In the genomic region with DNA sequence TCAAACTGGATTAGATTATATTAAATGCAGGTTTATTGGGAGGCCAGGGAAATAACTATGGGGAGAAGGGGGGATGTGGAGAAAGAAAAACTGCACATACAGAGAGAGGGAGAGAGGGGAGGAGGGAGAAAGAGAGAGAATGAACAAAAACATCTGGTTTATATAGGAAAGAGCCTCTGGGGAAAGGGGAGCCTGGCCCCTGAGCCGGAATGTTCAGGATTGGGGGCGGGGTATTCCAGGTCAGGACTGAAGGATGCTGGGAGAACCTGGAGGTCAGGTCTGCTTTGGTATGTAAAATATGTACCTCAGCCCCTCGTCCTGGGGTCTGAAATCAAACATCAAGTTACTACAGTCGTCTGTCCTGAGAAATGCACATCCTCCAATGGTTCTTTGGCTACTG, we compare ENCODE assay signal across 21 mouse cellular contexts. TPM values are rescaled to one million over a fixed set of nuclear protein-coding genes. Genes with fewer than 3 reads are reported as not detected.
A peak's percentile ranks its signal among the peaks of the same experiment; 100 is the strongest.
DNase-seq lines count a peak whose midpoint lies in the region; ATAC-seq lines count a peak whose summit lies in the region.
"Had no signal": no experiment of that assay in that cellular context is flagged by ENCODE, and none has a peak within 500 bp of the region (broad histone marks: within the 10 kb centered on the region; RNA-seq: fewer than 3 reads in every experiment).

No protein-coding gene starts in this region.

- no peak for ATAC-seq in embryonic facial prominence, embryonic 11.5 days (replicated peaks; ENCODE audit: insufficient number of reproducible peaks, low FRiP score, low TSS enrichment, low read depth)
- ATAC-seq in limb, embryonic 12.5 days (ENCODE audit: insufficient number of reproducible peaks, insufficient read depth, low FRiP score, low TSS enrichment, low read depth), result no peak
- ATAC-seq: forebrain, embryonic 15.5 days; intestine, embryonic 15.5 days had no signal

- intact Hi-C loops in left cerebral cortex, postnatal 14 days (cut with DNase I), result no loop called here

- H3K9ac ChIP-seq in embryonic facial prominence, embryonic 11.5 days (replicated peaks; ENCODE audit: low read length), result no peak overlapping the region
- H3K9ac ChIP-seq in limb, embryonic 12.5 days (replicated peaks), result no peak overlapping the region
- H3K9ac ChIP-seq: embryonic facial prominence, embryonic 12.5 days; forebrain, embryonic 15.5 days; hindbrain, embryonic 13.5 days; intestine, embryonic 15.5 days had no signal

- H3K4me3 ChIP-seq in embryonic facial prominence, embryonic 11.5 days (ENCODE audit: low read depth, low read length), result no peak overlapping the region
- H3K4me3 ChIP-seq in limb, embryonic 12.5 days (replicated peaks), result no peak overlapping the region
- H3K4me3 ChIP-seq: embryonic facial prominence, embryonic 12.5 days; forebrain, embryonic 15.5 days; heart, embryonic 10.5 days; hindbrain, embryonic 13.5 days; intestine, embryonic 15.5 days had no signal

- H3K36me3 ChIP-seq in embryonic facial prominence, embryonic 11.5 days (replicated peaks; ENCODE audit: control insufficient read depth, insufficient read depth, low read depth, low read length), result no peaks in the 10 kb centered on the region
- no peaks in the 10 kb centered on the region for H3K36me3 ChIP-seq in limb, embryonic 12.5 days
- H3K36me3 ChIP-seq: embryonic facial prominence, embryonic 12.5 days; forebrain, embryonic 15.5 days; G1E; heart, embryonic 10.5 days; hindbrain, embryonic 13.5 days; intestine, embryonic 15.5 days had no signal

- H3K9me3 ChIP-seq in embryonic facial prominence, embryonic 11.5 days (replicated peaks; ENCODE audit: control insufficient read depth, low read length), result no peaks in the 10 kb centered on the region
- H3K9me3 ChIP-seq in limb, embryonic 12.5 days, result no peaks in the 10 kb centered on the region
- H3K9me3 ChIP-seq: embryonic facial prominence, embryonic 12.5 days; forebrain, embryonic 15.5 days; G1E; heart, embryonic 10.5 days; hindbrain, embryonic 13.5 days; intestine, embryonic 15.5 days had no signal

- no peaks in the 10 kb centered on the region for H3K27me3 ChIP-seq in embryonic facial prominence, embryonic 11.5 days (ENCODE audit: control insufficient read depth, insufficient read depth, low read length)
- no peaks in the 10 kb centered on the region for H3K27me3 ChIP-seq in limb, embryonic 12.5 days
- H3K27me3 ChIP-seq: embryonic facial prominence, embryonic 12.5 days; forebrain, embryonic 15.5 days; intestine, embryonic 15.5 days had no signal

- no peak overlapping the region; the same call in 1 of the 2 replicates for H3K27ac ChIP-seq in embryonic facial prominence, embryonic 11.5 days (replicated peaks; ENCODE audit: low read depth, low read length)
- peak overlapping the region; percentile 62; the same call in 1 of the 2 replicates for H3K27ac ChIP-seq in limb, embryonic 12.5 days
- H3K27ac ChIP-seq: embryonic facial prominence, embryonic 12.5 days; forebrain, embryonic 15.5 days; heart, embryonic 10.5 days; hindbrain, embryonic 13.5 days; intestine, embryonic 15.5 days had no signal

- peaks cover 3% of the 10 kb centered on the region; the same call in 1 of the 2 replicates for H3K4me1 ChIP-seq in embryonic facial prominence, embryonic 11.5 days (ENCODE audit: control insufficient read depth, insufficient read depth, low read length)
- peaks cover 32% of the 10 kb centered on the region for H3K4me1 ChIP-seq in limb, embryonic 12.5 days (replicated peaks)
- H3K4me1 ChIP-seq: hindbrain, embryonic 13.5 days; intestine, embryonic 15.5 days had no signal

- DNase-seq in ES-CJ7 (ENCODE audit: low read depth, low spot score), result peak; percentile 19
- DNase-seq in NIH3T3 (ENCODE audit: low read depth), result peak; percentile 43
- peak; percentile 75 for DNase-seq in embryonic facial prominence, embryonic 11.5 days (ENCODE audit: low spot score)
- DNase-seq in left cerebral cortex, adult 8-10 months (ENCODE audit: low spot score in 2 of 2), result no peak
- DNase-seq in cerebellum, adult 9-10 months, result no peak
- no peak for DNase-seq in left cerebral cortex, postnatal 14 days (ENCODE audit: low spot score in 2 of 2)
- DNase-seq: adrenal gland, adult 2 months; adrenal gland, postnatal 25 days; cerebellum, adult 18-20 months; cerebellum, postnatal 10 days; gastrocnemius, postnatal 25 days; heart, postnatal 10 days; heart, postnatal 4 days; kidney, adult 18-20 months had no signal

- 30% methylated on average over 4 of the region's 4 CpGs for WGBS in embryonic facial prominence, embryonic 11.5 days
- 16% methylated on average over 4 of the region's 4 CpGs for WGBS in limb, embryonic 12.5 days

- no peak overlapping the region for H3K4me2 ChIP-seq in embryonic facial prominence, embryonic 11.5 days (ENCODE audit: low read depth, low read length)
- peak overlapping the region; percentile 21 for H3K4me2 ChIP-seq in limb, embryonic 12.5 days
- H3K4me2 ChIP-seq: embryonic facial prominence, embryonic 12.5 days; forebrain, embryonic 15.5 days; hindbrain, embryonic 13.5 days; intestine, embryonic 15.5 days had no signal

RNA-seq across cellular contexts. Expression of gene Pcbp3, which starts 15.0 kb away (rescaled TPM):
- 23.8 and 27.8 TPM in 2 replicates for polyA plus RNA-seq in embryonic facial prominence, embryonic 11.5 days (2014; fragmentation: Nextera tagmentation; extraction: Ambion mirVana)
- 33.0 and 34.8 TPM in 2 replicates for polyA plus RNA-seq in limb, embryonic 12.5 days (2016; fragmentation: Nextera tagmentation; extraction: Ambion mirVana)
- 10 to 100 TPM; 62.1 to 75.2 (median 68.7) TPM for total RNA-seq in left cerebral cortex, adult 8-10 months (2022)
- total RNA-seq in left cerebral cortex, postnatal 14 days (2021), result 10 to 100 TPM; 63.0 to 69.9 TPM
- total RNA-seq: G1E had no signal
- polyA plus RNA-seq: G1E had no signal

RNA-seq across cellular contexts. Expression of gene Slc19a1, which starts 55.3 kb away (rescaled TPM):
- polyA plus RNA-seq in embryonic facial prominence, embryonic 11.5 days (2014; fragmentation: Nextera tagmentation; extraction: Ambion mirVana), result 23.5 and 26.2 TPM in 2 replicates
- polyA plus RNA-seq in limb, embryonic 12.5 days (2016; fragmentation: Nextera tagmentation; extraction: Ambion mirVana), result 30.8 TPM in 2 replicates
- 10 to 100 TPM; 20.0 to 24.7 (median 22.1) TPM for total RNA-seq in left cerebral cortex, adult 8-10 months (2022)
- 10 to 100 TPM; 27.9 to 28.4 TPM for total RNA-seq in left cerebral cortex, postnatal 14 days (2021)

Comparison
In these comparisons a context has a peak if more than half of its experiments do, and no peak if none do; other contexts are left out.
1. DNase-seq: peak in ES-CJ7 (single experiment), NIH3T3 (single experiment) and embryonic facial prominence, embryonic 11.5 days (single experiment); none in left cerebral cortex, adult 8-10 months (0 of 2), cerebellum, adult 9-10 months (single experiment) and left cerebral cortex, postnatal 14 days (0 of 2).